Mouse (Mus musculus) CD4-positive, CD25-positive, alpha-beta regulatory T cell, adult 2 months (primary cell): ENCODE measurements around the gene Idnk.

ENCODE experiments used
- DNase-seq: peaks from one replicate; pipeline ENCODE4 v3.0.0-alpha.2; 2012; ENCODE audit warnings: low read depth, low spot score

Idnk gene

DNA sequence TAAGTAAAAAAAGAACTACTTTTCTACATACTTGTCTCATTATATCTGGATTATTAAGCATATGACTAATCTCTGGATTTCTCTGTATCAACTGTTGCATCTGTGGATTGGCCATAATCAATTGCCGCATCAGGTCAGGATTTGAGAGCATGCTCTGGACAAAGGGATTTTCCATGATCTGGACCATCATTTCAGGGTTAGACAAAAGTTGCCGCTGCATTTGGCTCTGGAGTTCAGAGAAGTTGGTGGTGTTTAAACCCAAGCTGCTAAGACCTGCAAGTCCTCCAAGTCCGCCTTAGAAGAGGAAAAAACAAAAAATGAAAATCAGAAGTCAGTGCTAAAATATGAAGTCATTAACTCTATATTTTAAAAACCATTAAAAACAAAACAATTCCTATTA lies 35.8 kb downstream of the Idnk start:
- DNase-seq: no peak

GRCm38 (mm10) chr13:58194908-58195307 lies 37.5 kb downstream of the Idnk start:
- no peak for DNase-seq

DNA sequence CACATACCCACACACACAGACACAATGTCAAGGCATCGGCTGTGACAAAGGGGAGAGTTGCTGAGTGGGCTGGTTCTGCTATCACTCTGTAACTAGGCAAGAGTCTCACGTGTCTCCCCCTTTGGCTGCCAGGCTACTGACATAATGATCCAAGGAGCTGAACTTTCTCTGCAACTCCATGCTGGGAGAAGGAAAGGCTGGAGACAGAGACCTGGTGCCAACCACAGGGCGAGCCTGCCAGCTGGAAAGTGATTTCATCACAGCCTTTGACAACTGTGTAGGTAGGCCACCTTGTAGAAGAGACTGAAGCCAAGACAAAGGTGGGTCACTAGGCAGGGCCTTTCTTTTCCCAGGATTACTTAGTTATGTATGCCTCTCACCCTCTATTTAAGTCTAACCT lies 39.8 kb downstream of the Idnk start:
- no peak for DNase-seq

DNA sequence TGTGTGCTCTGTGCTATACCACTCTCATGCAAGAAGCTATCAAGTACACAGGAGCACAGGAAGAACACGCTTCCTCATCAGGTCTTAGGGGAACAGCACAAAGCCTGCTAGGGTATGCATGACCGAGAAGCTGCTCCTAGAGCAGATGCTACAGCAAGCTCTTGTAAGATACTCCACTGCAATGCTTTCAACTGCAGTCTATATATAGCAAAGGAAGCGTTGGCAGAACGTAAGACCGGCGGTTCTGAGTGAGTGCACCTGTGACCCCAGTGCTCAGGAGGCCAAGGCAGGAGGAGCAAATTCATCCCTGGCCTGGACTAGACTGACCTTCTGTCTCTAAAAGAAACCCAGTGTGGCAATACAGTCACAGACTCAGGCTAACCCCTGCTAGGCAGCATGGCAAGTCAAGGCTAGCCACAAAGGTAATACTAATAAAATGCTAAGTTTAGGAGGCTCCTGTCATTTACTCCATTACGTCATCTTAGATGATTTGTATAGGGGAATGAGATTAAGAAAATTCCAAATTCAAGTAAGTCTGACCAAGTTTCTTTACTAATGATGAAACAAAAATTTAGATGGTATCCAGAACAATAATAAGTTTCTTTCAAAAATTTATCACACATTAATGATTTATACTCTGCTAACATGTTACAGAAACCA lies 40.7 kb downstream of the Idnk start:
- DNase-seq: no peak

GRCm38 (mm10) chr13:58201343-58201742 lies 43.9 kb downstream of the Idnk start:
- no peak for DNase-seq

- no peak for DNase-seq
These were observed 44.5 kb downstream of the Idnk start for GRCm38 (mm10) chr13:58201908-58202307.

GRCm38 (mm10) chr13:58202903-58203302 lies 45.5 kb downstream of the Idnk start:
- no peak for DNase-seq

DNA sequence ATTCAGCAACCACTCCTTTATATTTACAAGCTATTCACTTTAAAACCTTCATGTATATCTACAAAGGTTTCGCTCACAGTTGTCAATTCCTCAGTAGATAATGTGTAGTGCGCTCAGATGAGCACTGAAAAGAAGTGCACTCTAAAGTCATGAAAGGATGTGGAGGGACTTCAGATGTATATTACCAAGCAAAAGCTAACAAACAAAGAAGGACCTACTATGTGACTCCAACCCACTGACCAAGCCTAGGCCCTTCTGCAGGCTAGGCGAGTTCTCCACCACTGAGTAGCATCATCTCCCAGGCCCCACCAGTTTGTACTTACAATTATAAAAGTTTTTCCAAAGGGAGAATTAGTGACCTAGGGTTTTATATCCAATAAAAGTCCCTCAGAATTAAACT lies 46.8 kb downstream of the Idnk start:
- no peak for DNase-seq

GRCm38 (mm10) chr13:58204986-58205385 lies 47.5 kb downstream of the Idnk start:
- no peak for DNase-seq

DNA sequence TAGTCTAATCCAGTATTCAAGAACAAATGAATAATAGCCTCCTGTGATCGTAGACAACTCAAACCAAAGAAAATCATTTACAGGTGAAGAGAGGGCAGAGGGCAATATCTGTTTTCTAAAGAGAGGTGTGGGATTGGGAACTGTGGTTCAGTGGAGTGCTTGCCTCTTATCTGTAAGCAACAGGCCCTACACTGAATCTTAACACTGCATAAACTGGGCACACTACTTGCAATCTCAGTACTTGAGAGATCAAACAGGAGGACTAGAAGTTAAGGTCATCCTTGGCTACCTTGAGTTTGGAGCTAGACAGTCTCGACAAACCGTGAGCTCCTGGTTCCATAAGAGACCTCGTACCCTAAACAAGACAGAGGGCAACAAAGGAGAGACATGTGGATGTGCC lies 48.6 kb downstream of the Idnk start:
- no peak for DNase-seq

DNA sequence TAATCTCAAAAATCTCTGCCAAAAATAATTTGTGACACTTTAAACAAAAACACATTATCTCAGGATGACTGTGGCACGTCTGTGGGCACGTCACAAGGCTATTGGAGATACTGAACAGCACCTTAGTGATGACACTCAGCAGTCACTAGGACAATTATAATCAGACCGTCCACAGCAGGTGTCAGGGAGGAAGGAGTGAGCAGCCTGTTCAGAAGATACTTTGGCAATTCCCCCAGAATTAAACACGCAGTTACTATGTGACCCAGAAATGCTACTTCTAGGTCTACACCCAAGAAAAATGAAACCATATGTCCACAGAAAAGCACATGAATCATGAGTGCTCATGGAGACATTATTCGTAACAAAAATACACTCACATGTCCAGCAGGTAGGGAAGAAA lies 53.0 kb downstream of the Idnk start:
- no peak for DNase-seq

DNA sequence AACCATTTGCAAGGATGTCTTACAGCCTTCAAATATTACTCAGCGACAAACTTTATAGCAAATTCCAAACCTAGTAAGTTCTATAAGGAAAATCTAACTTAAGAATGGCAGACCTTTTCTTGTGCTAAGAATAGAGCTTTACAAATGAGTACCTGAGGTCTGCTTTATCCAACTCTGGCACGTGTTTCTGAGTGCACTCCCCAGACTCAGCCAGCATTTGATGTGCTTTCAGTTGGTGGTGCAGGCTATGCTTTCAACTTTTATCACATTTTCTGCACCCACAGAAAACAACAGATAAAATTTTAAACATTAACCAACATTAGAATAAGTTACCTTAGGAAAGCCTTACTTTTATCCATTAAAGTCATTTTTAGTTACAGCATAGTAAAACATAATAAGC lies 55.1 kb downstream of the Idnk start:
- DNase-seq: no peak

DNA sequence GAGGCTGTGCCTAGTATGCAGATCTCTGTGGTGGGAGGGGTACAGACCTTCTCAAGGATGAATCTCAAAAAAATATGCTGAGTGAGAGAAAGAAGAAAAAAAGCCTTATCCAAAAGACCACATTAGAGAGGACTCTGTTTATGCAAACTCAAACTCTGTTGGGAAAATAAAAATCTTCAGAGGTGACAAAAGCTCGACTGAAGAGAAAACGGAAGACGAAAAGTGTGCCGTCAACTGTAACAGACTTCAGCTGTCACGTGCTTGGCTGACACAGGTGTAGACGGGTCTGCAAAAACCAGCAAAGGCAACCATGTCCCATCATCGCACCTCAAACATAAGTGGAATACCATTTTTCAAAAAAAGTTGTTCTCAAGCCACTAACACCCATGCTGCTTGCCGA lies 56.4 kb downstream of the Idnk start:
- DNase-seq: peak; percentile 20
